In genomic region chr5:124093852-124094604, GRCm38 (mm10) we compare ENCODE assay signal across 12 mouse cellular contexts. TPM values are rescaled to one million over a fixed set of nuclear protein-coding genes. Genes with fewer than 3 reads are reported as not detected.
DNase-seq lines count a peak whose midpoint lies in the region; ATAC-seq lines count a peak whose summit lies in the region.
"Had no signal": no experiment of that assay in that cellular context is flagged by ENCODE, and none has a peak within 500 bp of the region (broad histone marks: within the 10 kb centered on the region; RNA-seq: fewer than 3 reads in every experiment).

No protein-coding gene starts in this region.

- peak; percentile 48 for DNase-seq in cerebellum, adult 11-12 months
- no peak for DNase-seq in cerebellum, postnatal 14 days
- DNase-seq in hindbrain, embryonic 14.5 days (ENCODE audit: low spot score): no peak
- peak; percentile 43 for DNase-seq in adipocyte (ENCODE audit: low spot score)
- DNase-seq in spleen, postnatal 36 days (ENCODE audit: low spot score in 2 of 2): no peak
- no peak for DNase-seq in embryo, embryonic 9.5 days (ENCODE audit: extremely low spot score)
- DNase-seq: thymus, postnatal 36 days had no signal

- no peaks in the 10 kb centered on the region for H3K9me3 ChIP-seq in hindbrain, embryonic 14.5 days (ENCODE audit: control insufficient read depth, low read length)
- no peaks in the 10 kb centered on the region for H3K9me3 ChIP-seq in hindbrain, embryonic 12.5 days (replicated peaks)
- no peaks in the 10 kb centered on the region for H3K9me3 ChIP-seq in liver, embryonic 16.5 days (replicated peaks; ENCODE audit: control insufficient read depth, low read length)
- H3K9me3 ChIP-seq: embryonic facial prominence, embryonic 10.5 days; forebrain, embryonic 10.5 days; midbrain, embryonic 12.5 days had no signal

- H3K36me3 ChIP-seq in hindbrain, embryonic 14.5 days (replicated peaks; ENCODE audit: control insufficient read depth, insufficient read depth): no peaks in the 10 kb centered on the region
- no peaks in the 10 kb centered on the region for H3K36me3 ChIP-seq in hindbrain, embryonic 12.5 days
- H3K36me3 ChIP-seq in liver, embryonic 16.5 days (ENCODE audit: control insufficient read depth, insufficient read depth): no peaks in the 10 kb centered on the region; the same call in none of the 2 replicates
- H3K36me3 ChIP-seq: embryonic facial prominence, embryonic 10.5 days; forebrain, embryonic 10.5 days; midbrain, embryonic 12.5 days had no signal

- no peak overlapping the region for H3K9ac ChIP-seq in hindbrain, embryonic 14.5 days
- H3K9ac ChIP-seq in hindbrain, embryonic 12.5 days: no peak overlapping the region
- peak overlapping the region; percentile 51 for H3K9ac ChIP-seq in liver, embryonic 16.5 days (ENCODE audit: low read depth, low read length)
- H3K9ac ChIP-seq: midbrain, embryonic 12.5 days had no signal

- H3K4me3 ChIP-seq in hindbrain, embryonic 14.5 days (replicated peaks; ENCODE audit: low read length): no peak overlapping the region
- no peak overlapping the region for H3K4me3 ChIP-seq in hindbrain, embryonic 12.5 days
- peak overlapping the region; percentile 82 for H3K4me3 ChIP-seq in liver, embryonic 16.5 days (ENCODE audit: low read depth, low read length)
- H3K4me3 ChIP-seq: midbrain, embryonic 12.5 days had no signal

- WGBS in hindbrain, embryonic 14.5 days: 86% methylated on average over 12 of the region's 12 CpGs
- whole genome bisulfite sequencing in hindbrain, embryonic 12.5 days: 88% methylated on average over 12 of the region's 12 CpGs
- WGBS in liver, embryonic 16.5 days (ENCODE audit: insufficient replicate concordance): 74% methylated on average over 12 of the region's 12 CpGs

- 0 out of 2 replicates have a peak, but pooled peaks cover 3% of the 10 kb centered on the region for H3K27me3 ChIP-seq in hindbrain, embryonic 14.5 days (ENCODE audit: control insufficient read depth, insufficient read depth, low read length)
- peaks cover 25% of the 10 kb centered on the region for H3K27me3 ChIP-seq in hindbrain, embryonic 12.5 days
- no peaks in the 10 kb centered on the region for H3K27me3 ChIP-seq in liver, embryonic 16.5 days (ENCODE audit: control insufficient read depth, insufficient read depth, low read depth, low read length)

- H3K4me1 ChIP-seq in hindbrain, embryonic 14.5 days (replicated peaks; ENCODE audit: control insufficient read depth, insufficient read depth, low read length): no peaks in the 10 kb centered on the region
- peaks cover 8% of the 10 kb centered on the region; the same call in 1 of the 2 replicates for H3K4me1 ChIP-seq in hindbrain, embryonic 12.5 days
- peaks cover 50% of the 10 kb centered on the region for H3K4me1 ChIP-seq in liver, embryonic 16.5 days (ENCODE audit: control insufficient read depth, low read depth, low read length)

- peak overlapping the region; percentile 50; the same call in 1 of the 2 replicates for H3K4me2 ChIP-seq in hindbrain, embryonic 14.5 days (replicated peaks)
- no peak overlapping the region for H3K4me2 ChIP-seq in hindbrain, embryonic 12.5 days (replicated peaks)
- peak overlapping the region; percentile 97 for H3K4me2 ChIP-seq in liver, embryonic 16.5 days (ENCODE audit: low read depth, low read length)

- H3K27ac ChIP-seq in hindbrain, embryonic 14.5 days: no peak overlapping the region
- no peak overlapping the region for H3K27ac ChIP-seq in hindbrain, embryonic 12.5 days
- peak overlapping the region; percentile 85 for H3K27ac ChIP-seq in liver, embryonic 16.5 days (ENCODE audit: low read length)
- H3K27ac ChIP-seq: embryonic facial prominence, embryonic 10.5 days; forebrain, embryonic 10.5 days; midbrain, embryonic 12.5 days had no signal

- ATAC-seq in hindbrain, embryonic 14.5 days (ENCODE audit: low FRiP score): no peak
- no peak for ATAC-seq in hindbrain, embryonic 12.5 days (ENCODE audit: low FRiP score)
- ATAC-seq in liver, embryonic 16.5 days (ENCODE audit: low read depth): no peak

RNA-seq across cellular contexts. Expression of gene Abcb9, which starts 1.6 kb away (rescaled TPM):
- 13.2 and 14.5 TPM in 2 replicates for polyA plus RNA-seq in hindbrain, embryonic 14.5 days (2014; fragmentation: Nextera tagmentation; extraction: Ambion mirVana)
- 3.7 and 3.8 TPM in 2 replicates for polyA plus RNA-seq in hindbrain, embryonic 12.5 days (2016; fragmentation: Nextera tagmentation; extraction: Ambion mirVana)
- polyA plus RNA-seq in liver, embryonic 16.5 days (2015; fragmentation: Nextera tagmentation; extraction: Ambion mirVana): 6.4 and 6.7 TPM in 2 replicates

RNA-seq across cellular contexts. Expression of gene Ogfod2, which starts 18.1 kb away (rescaled TPM):
- polyA plus RNA-seq in hindbrain, embryonic 14.5 days (2014; fragmentation: Nextera tagmentation; extraction: Ambion mirVana): 21.8 and 26.4 TPM in 2 replicates
- 19.6 and 25.7 TPM in 2 replicates for polyA plus RNA-seq in hindbrain, embryonic 12.5 days (2016; fragmentation: Nextera tagmentation; extraction: Ambion mirVana)
- polyA plus RNA-seq in liver, embryonic 16.5 days (2015; fragmentation: Nextera tagmentation; extraction: Ambion mirVana): 15.0 and 15.7 TPM in 2 replicates

RNA-seq across cellular contexts. Expression of gene Arl6ip4, which starts 21.9 kb away (rescaled TPM):
- 62.6 and 72.1 TPM in 2 replicates for polyA plus RNA-seq in hindbrain, embryonic 14.5 days (2014; fragmentation: Nextera tagmentation; extraction: Ambion mirVana)
- 86.4 and 88.8 TPM in 2 replicates for polyA plus RNA-seq in hindbrain, embryonic 12.5 days (2016; fragmentation: Nextera tagmentation; extraction: Ambion mirVana)
- 46.9 and 47.9 TPM in 2 replicates for polyA plus RNA-seq in liver, embryonic 16.5 days (2015; fragmentation: Nextera tagmentation; extraction: Ambion mirVana)

Comparison
In these comparisons a context has a peak if more than half of its experiments do, and no peak if none do; other contexts are left out.
1. DNase-seq: peak in cerebellum, adult 11-12 months (single experiment) and adipocyte (single experiment); none in cerebellum, postnatal 14 days (0 of 2), hindbrain, embryonic 14.5 days (single experiment), spleen, postnatal 36 days (0 of 2) and embryo, embryonic 9.5 days (single experiment).